Mouse (Mus musculus) heart, embryonic 15.5 days (tissue): Measurements from ENCODE around the gene Znrf2. TPM values are rescaled to one million over a fixed set of nuclear protein-coding genes. Genes with fewer than 3 reads are reported as not detected.
"Not testable (repeated sequence)": the region's sequence is repeated elsewhere in the genome, so short reads cannot be mapped to it uniquely, and the experiment has no call there.

ENCODE experiments used
- ATAC-seq: fragments of 200-750 bp; cut with Nextera tagmentation; replicated peaks from 2 replicates; pipeline ENCODE4 v1.8.0; 2017; ENCODE audit warnings: low read depth, moderate TSS enrichment; ENCODE audit not compliant: insufficient number of reproducible peaks, insufficient read depth, low FRiP score
- H3K27ac ChIP-seq: fragments of 300-500 bp; sonication (generic); 2 replicates; pipeline ENCODE4 v1.5.1; 2015; ENCODE audit warnings: mild to moderate bottlenecking, inconsistent platforms
- H3K27me3 ChIP-seq: fragments of 300-500 bp; sonication (generic); 2 replicates; pipeline ENCODE4 v1.6.1; 2015; ENCODE audit warnings: inconsistent platforms
- H3K36me3 ChIP-seq: fragments of 300-500 bp; sonication (generic); 2 replicates; pipeline ENCODE4 v1.6.1; 2015; ENCODE audit warnings: mild to moderate bottlenecking, inconsistent platforms
- H3K4me1 ChIP-seq: fragments of 300-500 bp; sonication (generic); replicated peaks from 2 replicates; pipeline ENCODE4 v1.6.1; 2015; ENCODE audit warnings: inconsistent platforms
- H3K4me2 ChIP-seq: fragments of 300-500 bp; sonication (generic); 2 replicates; pipeline ENCODE4 v1.6.1; 2015; ENCODE audit warnings: inconsistent platforms, mild to moderate bottlenecking, moderate library complexity
- H3K4me3 ChIP-seq: fragments of 300-500 bp; sonication (generic); 2 replicates; pipeline ENCODE4 v1.5.1; 2015; ENCODE audit warnings: mild to moderate bottlenecking, inconsistent platforms
- H3K9ac ChIP-seq: fragments of 300-500 bp; sonication (generic); 2 replicates; pipeline ENCODE4 v1.6.1; 2015; ENCODE audit warnings: mild to moderate bottlenecking, inconsistent platforms
- H3K9me3 ChIP-seq: fragments of 300-500 bp; sonication (generic); replicated peaks from 2 replicates; pipeline ENCODE4 v1.6.1; 2016; ENCODE audit warnings: inconsistent platforms
- WGBS: fragments of 180-500 bp; shearing (Covaris S2); methylation state at CpG from one replicate; pipeline ENCODE4 v1.1.7; 2015; ENCODE audit warnings: mixed read lengths; 5-methylcytosine and 5-hydroxymethylcytosine counted together
- polyA plus RNA-seq: library from polyadenylated mRNA; unstranded; fragments of >200 nt; fragmentation: Nextera tagmentation; extraction: Ambion mirVana; gene quantifications from 2 replicates; pipeline ENCODE4 v1.2.1, GENCODE M21; 2015

The Znrf2 gene
- polyA plus RNA-seq, 1 experiment from 2014 or later = 2.7 TPM

DNA sequence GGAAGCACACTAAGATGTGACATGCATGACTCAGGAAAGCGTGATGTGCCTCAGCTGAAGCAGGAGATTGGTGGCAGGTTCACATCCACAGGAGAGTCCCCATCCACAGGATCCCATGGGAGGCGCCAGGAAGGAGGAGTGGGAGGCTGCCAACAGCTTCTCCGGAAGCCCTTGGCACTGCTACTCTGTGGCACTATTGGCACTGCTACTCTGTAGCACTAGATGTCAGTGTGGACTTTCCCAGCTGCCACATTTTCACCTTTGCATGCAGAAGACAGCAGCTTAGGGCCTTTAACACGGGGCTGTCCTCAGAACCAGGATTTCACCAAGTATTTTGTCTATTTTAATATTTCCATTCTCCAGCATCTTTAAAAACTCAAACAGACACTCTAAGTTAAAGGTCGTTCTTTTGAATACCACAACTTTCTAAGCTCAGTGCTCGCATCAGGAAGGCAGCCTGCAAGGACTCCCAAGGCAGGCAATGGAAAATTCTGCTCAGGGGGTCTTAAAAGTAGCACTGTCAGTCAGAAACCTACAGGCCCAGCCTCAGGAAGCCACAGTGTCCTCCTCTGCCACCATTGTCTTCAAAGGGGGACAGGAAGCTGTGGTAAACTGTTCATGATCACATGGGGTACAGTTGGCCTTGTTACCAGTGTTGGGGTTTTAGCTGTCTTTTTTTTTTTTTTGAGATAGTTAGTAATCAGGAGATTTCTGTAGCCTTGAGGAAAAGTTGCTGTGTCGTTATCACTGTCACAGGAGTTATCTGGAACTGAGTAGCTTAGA lies 7.0 kb upstream of the Znrf2 start:
- H3K9ac ChIP-seq = no peak overlapping the region
- no peaks in the 10 kb centered on the region for H3K27me3 ChIP-seq
- no peak overlapping the region for H3K4me3 ChIP-seq
- ATAC-seq = no peak; the same call in 1 of the 2 replicates
- H3K9me3 ChIP-seq = no peaks in the 10 kb centered on the region
- H3K36me3 ChIP-seq = no peaks in the 10 kb centered on the region
- no peak overlapping the region for H3K4me2 ChIP-seq
- peaks cover 27% of the 10 kb centered on the region for H3K4me1 ChIP-seq
- no peak overlapping the region for H3K27ac ChIP-seq
- WGBS = 44% methylated on average over 7 of the region's 7 CpGs

DNA sequence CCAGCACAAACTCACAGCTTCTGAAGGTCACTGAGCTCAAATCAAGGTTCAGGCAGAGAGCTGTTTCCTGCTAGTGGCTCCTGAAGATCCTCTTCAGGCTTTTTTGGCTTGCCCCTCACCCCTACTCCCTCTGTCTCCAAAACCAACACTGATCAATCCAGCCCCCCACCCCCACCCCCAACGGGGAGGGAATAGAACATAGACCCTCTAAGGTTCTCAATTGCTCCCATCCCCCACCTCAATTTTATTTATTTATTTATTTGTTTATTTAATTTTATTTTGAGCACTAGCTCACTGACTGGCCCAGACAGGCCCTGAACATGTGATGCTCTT lies 6.4 kb upstream of the Znrf2 start:
- Histone ChIP-seq H3K4me3 (no peak overlapping the region), H3K9ac (no peak overlapping the region), H3K27me3 (no peaks in the 10 kb centered on the region), H3K27ac (no peak overlapping the region), H3K36me3 (no peaks in the 10 kb centered on the region), H3K4me2 (no peak overlapping the region), H3K9me3 (no peaks in the 10 kb centered on the region), H3K4me1 (peaks cover 27% of the 10 kb centered on the region)
- WGBS = 57% methylated on average over 1 of the region's 1 CpGs
- ATAC-seq = no peak

DNA sequence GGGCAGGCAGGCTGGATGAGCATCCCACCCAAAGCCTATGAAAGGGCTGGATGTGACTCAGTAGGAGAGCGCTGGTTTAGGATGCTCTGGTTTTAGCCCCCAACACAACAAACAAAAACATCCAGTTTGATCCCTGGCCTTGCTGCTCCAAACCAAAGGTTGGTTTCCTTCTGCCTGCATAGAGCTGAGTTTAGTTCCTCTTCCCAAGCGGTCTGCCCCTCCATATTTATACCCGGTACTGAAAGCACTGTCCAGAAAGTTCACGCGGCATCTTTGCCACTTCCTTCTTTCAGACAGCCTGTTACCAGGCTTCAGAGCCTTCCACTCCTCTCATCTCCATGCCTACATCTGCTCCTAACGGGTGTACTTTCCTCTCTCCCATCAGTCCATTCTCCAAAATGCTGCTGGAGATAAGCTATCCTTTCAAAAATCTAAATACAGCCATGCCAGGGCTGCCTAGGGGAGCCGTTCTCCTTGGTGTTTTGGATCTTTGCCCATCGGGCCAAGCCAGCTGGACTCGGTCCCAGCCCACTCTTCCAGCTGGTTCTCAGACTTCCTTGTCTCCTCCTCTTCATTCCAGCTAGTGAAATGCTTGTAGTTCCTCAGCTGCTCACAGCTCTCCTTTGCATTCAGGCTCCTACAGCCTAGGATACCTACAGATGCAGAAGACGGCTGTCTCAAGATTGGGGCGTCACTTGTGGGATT lies 5.0 kb upstream of the Znrf2 start:
- no peak overlapping the region for H3K9ac ChIP-seq
- peak overlapping the region; percentile 23; the same call in 1 of the 2 replicates for H3K27ac ChIP-seq
- H3K4me1 ChIP-seq = peaks cover 33% of the 10 kb centered on the region
- H3K4me3 ChIP-seq = no peak overlapping the region
- no peak for ATAC-seq
- WGBS = 50% methylated on average over 11 of the region's 11 CpGs
- H3K4me2 ChIP-seq = peak overlapping the region; percentile 14; the same call in 1 of the 2 replicates
- H3K9me3 ChIP-seq = no peaks in the 10 kb centered on the region
- H3K36me3 ChIP-seq = no peaks in the 10 kb centered on the region
- no peaks in the 10 kb centered on the region for H3K27me3 ChIP-seq

DNA sequence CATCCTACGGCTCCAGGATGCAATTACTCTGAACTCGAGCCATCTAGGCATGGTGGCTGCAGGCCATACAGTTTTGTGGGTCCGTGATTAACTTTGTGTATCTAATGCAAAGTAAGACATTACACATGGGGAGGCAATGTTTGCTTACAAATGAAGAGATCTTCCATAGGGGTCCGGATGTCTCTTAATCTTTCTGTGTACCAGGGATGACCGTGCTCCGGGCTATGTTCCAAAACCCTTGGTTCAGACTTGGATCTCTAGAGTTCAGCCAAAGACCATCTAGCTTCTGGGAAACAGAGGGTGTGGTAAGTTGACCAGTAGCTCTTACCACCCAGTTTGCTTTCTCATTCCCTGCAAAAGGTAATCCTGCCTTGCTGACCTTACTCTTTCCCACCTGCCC lies 4.4 kb upstream of the Znrf2 start:
- Histone ChIP-seq H3K4me2 (no peak overlapping the region), H3K9me3 (no peaks in the 10 kb centered on the region), H3K4me3 (no peak overlapping the region), H3K4me1 (peaks cover 33% of the 10 kb centered on the region), H3K9ac (no peak overlapping the region), H3K36me3 (no peaks in the 10 kb centered on the region), H3K27me3 (no peaks in the 10 kb centered on the region), H3K27ac (0 out of 2 replicates have a peak overlapping the region, but pooled peaks have one; percentile 15)
- WGBS = 57% methylated on average over 6 of the region's 6 CpGs
- ATAC-seq = no peak

DNA sequence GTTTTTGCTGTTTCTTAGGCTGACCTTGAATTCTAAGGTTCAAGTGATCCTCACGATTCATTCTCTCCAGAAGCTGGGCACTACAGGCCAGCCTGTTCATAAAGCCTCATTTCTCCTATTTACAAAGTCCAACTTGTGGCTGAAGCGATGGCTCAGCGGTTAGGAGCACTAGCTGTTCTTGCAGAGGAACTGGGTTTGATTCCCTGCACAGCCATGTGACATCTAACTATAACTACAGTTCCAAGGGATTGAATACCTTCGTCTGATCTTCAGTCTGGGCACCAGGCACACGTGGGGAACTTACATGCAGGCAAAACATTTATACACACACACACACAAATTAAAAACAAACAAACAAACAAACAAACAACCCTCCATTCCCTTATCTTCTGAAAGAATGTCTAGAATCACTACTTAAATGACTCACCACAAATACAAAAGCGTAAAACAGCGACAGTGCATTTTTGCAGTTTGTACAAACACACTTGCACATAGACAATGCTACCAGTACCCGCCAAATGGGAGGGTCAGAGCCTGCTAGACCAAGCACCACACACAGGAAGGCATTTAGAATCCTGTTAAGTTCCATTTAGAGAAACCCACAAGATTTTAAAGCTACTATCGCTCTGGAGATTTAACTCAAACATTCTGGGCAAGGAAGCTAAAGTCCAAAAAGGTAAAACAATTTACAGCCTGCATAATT lies 1.1 kb upstream of the Znrf2 start:
- peak overlapping the region; percentile 55 for H3K4me2 ChIP-seq
- no peaks in the 10 kb centered on the region for H3K27me3 ChIP-seq
- H3K9ac ChIP-seq = no peak overlapping the region
- H3K4me1 ChIP-seq = peaks cover 41% of the 10 kb centered on the region
- H3K27ac ChIP-seq = no peak overlapping the region
- no peak overlapping the region for H3K4me3 ChIP-seq
- no peaks in the 10 kb centered on the region for H3K36me3 ChIP-seq
- no peaks in the 10 kb centered on the region for H3K9me3 ChIP-seq
- ATAC-seq = no peak
- 79% methylated on average over 9 of the region's 9 CpGs for WGBS

DNA sequence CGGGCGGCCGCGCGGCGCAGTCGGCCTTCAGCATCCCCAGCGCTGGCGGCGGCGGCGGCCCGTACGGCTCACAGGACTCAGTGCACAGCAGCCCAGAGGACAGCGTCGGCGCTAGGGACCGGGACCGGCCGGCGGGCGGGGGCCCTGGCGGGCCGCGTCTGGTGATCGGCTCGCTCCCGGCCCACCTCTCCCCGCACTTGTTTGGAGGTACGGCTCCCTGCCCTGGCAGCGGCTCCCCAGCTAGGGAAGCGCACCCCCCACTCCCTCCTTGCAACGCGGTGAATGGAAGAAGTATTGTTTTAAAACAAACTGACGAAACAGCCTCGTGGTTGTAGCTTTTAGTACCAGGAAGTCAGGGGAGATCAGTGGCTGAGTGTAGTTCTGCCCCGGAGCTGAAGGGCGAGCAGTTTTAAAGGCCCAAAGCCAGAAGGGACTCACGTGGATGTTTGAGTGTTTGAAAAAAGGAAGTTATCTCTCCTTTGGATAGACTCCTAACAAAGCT lies 601 bp downstream of the Znrf2 start:
- Histone ChIP-seq H3K4me3 (peak overlapping the region; percentile 74), H3K36me3 (no peaks in the 10 kb centered on the region), H3K27ac (peak overlapping the region; percentile 98), H3K27me3 (no peaks in the 10 kb centered on the region), H3K9ac (peak overlapping the region; percentile 96), H3K4me1 (peaks cover 31% of the 10 kb centered on the region), H3K4me2 (peak overlapping the region; percentile 55), H3K9me3 (no peaks in the 10 kb centered on the region)
- ATAC-seq = peak; percentile 48
- under 1% methylated on average over 39 of the region's 39 CpGs for WGBS

DNA sequence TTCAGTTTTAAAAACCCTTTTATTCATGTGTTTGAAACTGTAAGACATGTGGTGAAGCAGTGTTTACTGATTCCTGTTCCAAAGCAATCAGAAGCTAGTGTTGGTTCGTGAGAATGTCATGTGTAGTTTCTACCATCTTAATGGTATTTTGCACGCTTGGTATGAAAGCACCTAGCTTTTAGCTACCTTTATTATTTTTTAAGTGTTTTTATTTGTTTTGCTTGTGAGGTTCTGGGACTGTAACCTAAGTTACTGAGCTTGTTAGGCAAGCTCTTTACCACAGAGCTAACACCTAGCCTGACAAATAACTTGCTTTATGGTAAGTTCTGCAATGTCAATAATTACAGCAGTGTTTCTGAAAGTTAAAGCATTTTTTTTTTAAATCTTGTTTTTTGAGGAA lies 1.7 kb downstream of the Znrf2 start:
- Histone ChIP-seq H3K4me1 (peaks cover 26% of the 10 kb centered on the region), H3K36me3 (no peaks in the 10 kb centered on the region), H3K27me3 (no peaks in the 10 kb centered on the region), H3K4me2 (peak overlapping the region; percentile 55), H3K27ac (peak overlapping the region; percentile 98; the same call in 1 of the 2 replicates), H3K9ac (peak overlapping the region; percentile 96; the same call in 1 of the 2 replicates), H3K9me3 (no peaks in the 10 kb centered on the region), H3K4me3 (peak overlapping the region; percentile 74)
- ATAC-seq = no peak
- WGBS = 58% methylated on average over 2 of the region's 2 CpGs

DNA sequence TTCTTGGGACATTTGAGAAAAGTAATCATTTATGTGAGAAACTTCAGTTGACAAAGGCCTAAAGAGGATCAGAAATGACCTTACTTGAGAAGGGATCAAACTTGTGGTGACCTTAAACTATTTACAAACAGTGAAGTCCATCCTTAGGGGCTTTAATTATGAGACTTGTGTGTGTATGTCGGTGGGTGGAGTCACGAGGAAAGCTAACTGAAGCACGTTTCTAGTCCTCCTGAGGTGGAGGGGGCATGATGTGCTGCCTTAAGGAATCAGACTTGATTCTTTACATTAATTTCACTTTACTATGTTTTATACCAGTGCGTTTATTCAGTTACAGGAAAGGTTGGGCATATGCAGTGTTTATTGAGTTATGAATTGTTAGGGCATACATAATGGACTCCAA lies 2.6 kb downstream of the Znrf2 start:
- H3K27ac ChIP-seq = no peak overlapping the region
- no peak for ATAC-seq
- whole genome bisulfite sequencing = 38% methylated on average over 4 of the region's 4 CpGs
- H3K9me3 ChIP-seq = no peaks in the 10 kb centered on the region
- peaks cover 26% of the 10 kb centered on the region for H3K4me1 ChIP-seq
- H3K9ac ChIP-seq = no peak overlapping the region
- H3K4me3 ChIP-seq = no peak overlapping the region
- no peaks in the 10 kb centered on the region for H3K36me3 ChIP-seq
- no peaks in the 10 kb centered on the region for H3K27me3 ChIP-seq
- H3K4me2 ChIP-seq = peak overlapping the region; percentile 27; the same call in 1 of the 2 replicates

DNA sequence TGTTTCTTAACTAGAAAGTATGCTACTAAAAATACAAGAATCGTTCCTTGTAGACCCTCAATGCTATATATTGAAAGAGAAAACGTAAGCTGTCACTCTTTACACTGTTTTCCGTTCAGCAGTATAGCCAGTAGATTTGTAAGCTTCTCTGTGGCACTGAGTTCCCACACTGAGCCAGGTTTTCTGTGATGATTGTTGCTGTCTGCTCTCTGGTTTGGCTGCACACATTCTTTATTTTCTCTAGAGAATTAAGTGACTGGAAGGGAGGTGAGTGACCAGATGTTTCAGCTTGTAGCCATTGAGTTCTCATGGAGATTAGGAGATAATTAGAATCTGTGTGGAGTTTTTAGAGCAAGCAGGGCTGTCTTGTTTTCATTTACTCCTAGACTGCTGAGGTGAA lies 3.0 kb downstream of the Znrf2 start:
- no peaks in the 10 kb centered on the region for H3K36me3 ChIP-seq

DNA sequence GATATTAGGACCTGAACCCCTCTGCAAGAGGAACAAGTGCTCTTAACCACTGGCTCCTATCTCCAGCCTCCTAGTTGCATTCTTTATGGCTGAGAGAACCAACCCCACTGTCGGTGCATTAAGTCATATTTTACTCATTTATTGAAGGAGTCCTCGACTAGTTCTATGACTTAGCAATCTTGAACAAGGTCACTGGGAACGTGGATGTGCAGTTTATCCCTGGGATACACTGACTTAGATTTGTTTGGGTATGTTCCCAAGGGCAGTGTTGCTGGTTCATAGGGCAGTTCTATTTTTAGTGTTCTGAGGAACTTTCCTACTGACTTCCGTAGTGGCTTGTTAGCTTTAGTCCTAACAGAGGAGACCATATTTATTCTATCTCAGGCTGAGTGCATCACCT lies 5.6 kb downstream of the Znrf2 start:
- ATAC-seq = no peak
- H3K4me2 ChIP-seq = no peak overlapping the region
- no peaks in the 10 kb centered on the region for H3K36me3 ChIP-seq
- H3K9ac ChIP-seq = no peak overlapping the region
- H3K27me3 ChIP-seq = no peaks in the 10 kb centered on the region
- H3K4me3 ChIP-seq = no peak overlapping the region
- 41% methylated on average over 4 of the region's 4 CpGs for WGBS
- peaks cover 24% of the 10 kb centered on the region for H3K4me1 ChIP-seq
- no peaks in the 10 kb centered on the region for H3K9me3 ChIP-seq
- H3K27ac ChIP-seq = peak overlapping the region; percentile 70

More for the DNA sequence above, 3.0 kb downstream of the Znrf2 start:
- H3K9ac ChIP-seq = no peak overlapping the region
- no peak overlapping the region for H3K27ac ChIP-seq
- H3K4me3 ChIP-seq = no peak overlapping the region
- no peaks in the 10 kb centered on the region for H3K27me3 ChIP-seq
- H3K4me1 ChIP-seq = peaks cover 26% of the 10 kb centered on the region
- no peaks in the 10 kb centered on the region for H3K9me3 ChIP-seq
- no peak for ATAC-seq
- 0 out of 2 replicates have a peak overlapping the region, but pooled peaks have one; percentile 0 for H3K4me2 ChIP-seq
- 58% methylated on average over 3 of the region's 3 CpGs for WGBS

DNA sequence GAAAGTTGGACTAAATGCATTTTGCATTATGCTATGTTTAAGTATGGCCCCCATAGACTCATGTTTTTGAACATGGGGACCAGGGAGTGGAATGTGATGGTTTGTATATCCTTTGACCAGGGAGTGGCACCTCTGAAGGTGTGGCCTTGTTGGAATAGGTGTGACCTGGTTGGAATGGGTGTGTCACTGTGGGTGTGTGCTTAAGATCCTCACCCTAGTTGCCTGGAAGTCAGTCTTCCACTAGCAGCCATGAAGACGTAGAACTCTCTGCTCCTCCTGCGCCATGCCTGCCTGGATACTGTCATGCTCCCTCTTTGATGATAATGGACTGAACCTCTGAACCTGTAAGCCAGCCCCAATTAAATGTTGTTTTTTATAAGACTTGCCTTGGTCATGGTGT lies 7.8 kb downstream of the Znrf2 start:
- not testable (repeated sequence) for H3K27ac ChIP-seq, H3K9me3 ChIP-seq, H3K36me3 ChIP-seq, H3K4me2 ChIP-seq, ATAC-seq, H3K9ac ChIP-seq, H3K27me3 ChIP-seq, H3K4me3 ChIP-seq
- 92% methylated on average over 2 of the region's 2 CpGs for WGBS
- H3K4me1 ChIP-seq = peaks cover 22% of the 10 kb centered on the region
